Mouse (Mus musculus): ENCODE measurements around the gene Fam20b. TPM values are rescaled to one million over a fixed set of nuclear protein-coding genes. Genes with fewer than 3 reads are reported as not detected.

Fam20b gene
- polyA plus RNA-seq, 1 experiment from 2014 or later = 10.0 TPM

DNA sequence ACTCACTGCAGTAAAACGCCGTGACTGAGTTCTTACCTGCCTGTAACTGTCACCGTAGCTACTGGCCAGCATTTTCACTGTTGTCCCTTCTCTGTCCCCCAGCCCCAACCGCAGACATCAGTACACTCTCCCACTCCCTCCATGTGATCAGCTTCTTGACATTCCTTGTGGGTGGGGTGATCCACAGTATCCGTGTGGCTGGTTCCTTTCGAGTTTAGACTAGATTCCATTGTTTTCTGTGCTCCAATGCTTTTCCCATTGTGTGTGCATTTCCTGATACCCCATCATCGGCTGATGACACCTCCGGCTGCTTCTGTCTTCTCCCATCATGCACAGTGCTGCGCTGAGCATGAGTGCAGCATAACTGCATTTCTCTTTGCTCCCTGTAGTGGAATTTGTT, 68.3 kb downstream of the Fam20b start:
- Histone ChIP-seq H3K27ac (no peak overlapping the region), H3K36me3 (0 out of 2 replicates have a peak, but pooled peaks cover 7% of the 10 kb centered on the region), H3K4me1 (replicated peaks) (0 out of 2 replicates have a peak, but pooled peaks cover 7% of the 10 kb centered on the region), H3K9ac (no peak overlapping the region), H3K27me3 (no peaks in the 10 kb centered on the region), H3K4me2 (no peak overlapping the region), H3K9me3 (replicated peaks) (no peaks in the 10 kb centered on the region), H3K4me3 (replicated peaks) (no peak overlapping the region)
- no peak for DNase-seq
- no peak for ATAC-seq (ENCODE audit: low read depth)
- WGBS (ENCODE audit: insufficient replicate concordance) = 74% methylated on average over 9 of the region's 9 CpGs

DNA sequence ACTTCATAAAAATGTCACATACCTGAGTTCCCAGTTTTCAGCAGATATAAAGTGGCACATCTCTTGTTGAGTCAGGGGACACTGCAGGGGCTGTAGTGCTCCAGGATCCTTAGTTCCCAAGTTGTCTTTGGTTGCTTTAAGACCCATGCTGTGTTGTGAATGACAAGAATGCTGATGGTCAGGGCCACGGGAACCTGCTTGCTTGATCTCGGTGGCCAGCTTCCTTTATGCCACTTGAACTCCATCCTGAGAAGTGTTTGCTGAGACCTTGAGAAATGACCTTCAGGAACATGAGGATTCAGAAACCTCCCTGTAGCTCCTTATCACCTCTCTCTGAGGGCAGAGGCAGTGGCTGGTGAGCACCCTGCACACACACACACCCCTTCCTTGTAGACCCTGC, 70.2 kb downstream of the Fam20b start:
- Histone ChIP-seq H3K9me3 (replicated peaks) (no peaks in the 10 kb centered on the region), H3K4me3 (replicated peaks) (no peak overlapping the region), H3K36me3 (0 out of 2 replicates have a peak, but pooled peaks cover 8% of the 10 kb centered on the region), H3K4me1 (replicated peaks) (0 out of 2 replicates have a peak, but pooled peaks cover 7% of the 10 kb centered on the region), H3K9ac (no peak overlapping the region), H3K4me2 (no peak overlapping the region), H3K27me3 (no peaks in the 10 kb centered on the region), H3K27ac (no peak overlapping the region)
- ATAC-seq (ENCODE audit: low read depth) (no peak), DNase-seq (no peak)
- 49% methylated on average over 2 of the region's 2 CpGs for WGBS (ENCODE audit: insufficient replicate concordance)

DNA sequence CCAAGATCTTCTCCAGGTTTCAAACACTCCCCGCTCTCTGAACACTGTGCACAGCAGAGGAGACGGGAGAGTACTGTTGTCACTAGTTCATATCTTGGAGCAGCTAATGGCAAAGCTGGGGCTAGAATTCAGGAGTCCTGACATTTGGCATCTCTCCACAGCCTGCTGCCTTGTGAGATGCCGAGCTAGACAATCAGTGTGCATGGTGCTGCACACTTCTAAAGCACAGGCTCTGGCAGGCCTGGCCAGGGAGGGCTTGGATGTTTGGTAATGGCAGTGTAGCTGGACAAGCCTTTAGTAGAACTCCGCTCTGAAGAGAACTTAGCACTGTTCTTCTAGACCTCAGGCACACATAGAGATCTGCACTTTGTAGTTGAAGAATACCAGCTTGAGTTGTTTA, 72.9 kb downstream of the Fam20b start:
- H3K4me2 ChIP-seq = no peak overlapping the region
- no peak overlapping the region for H3K4me3 ChIP-seq (replicated peaks)
- peaks cover 21% of the 10 kb centered on the region for H3K4me1 ChIP-seq (replicated peaks)
- no peaks in the 10 kb centered on the region for H3K9me3 ChIP-seq (replicated peaks)
- WGBS (ENCODE audit: insufficient replicate concordance) = 75% methylated on average over 4 of the region's 4 CpGs
- no peak overlapping the region for H3K27ac ChIP-seq
- no peaks in the 10 kb centered on the region for H3K27me3 ChIP-seq
- H3K36me3 ChIP-seq = peaks cover 34% of the 10 kb centered on the region
- no peak for ATAC-seq (ENCODE audit: low read depth)
- no peak overlapping the region for H3K9ac ChIP-seq
- DNase-seq = no peak

DNA sequence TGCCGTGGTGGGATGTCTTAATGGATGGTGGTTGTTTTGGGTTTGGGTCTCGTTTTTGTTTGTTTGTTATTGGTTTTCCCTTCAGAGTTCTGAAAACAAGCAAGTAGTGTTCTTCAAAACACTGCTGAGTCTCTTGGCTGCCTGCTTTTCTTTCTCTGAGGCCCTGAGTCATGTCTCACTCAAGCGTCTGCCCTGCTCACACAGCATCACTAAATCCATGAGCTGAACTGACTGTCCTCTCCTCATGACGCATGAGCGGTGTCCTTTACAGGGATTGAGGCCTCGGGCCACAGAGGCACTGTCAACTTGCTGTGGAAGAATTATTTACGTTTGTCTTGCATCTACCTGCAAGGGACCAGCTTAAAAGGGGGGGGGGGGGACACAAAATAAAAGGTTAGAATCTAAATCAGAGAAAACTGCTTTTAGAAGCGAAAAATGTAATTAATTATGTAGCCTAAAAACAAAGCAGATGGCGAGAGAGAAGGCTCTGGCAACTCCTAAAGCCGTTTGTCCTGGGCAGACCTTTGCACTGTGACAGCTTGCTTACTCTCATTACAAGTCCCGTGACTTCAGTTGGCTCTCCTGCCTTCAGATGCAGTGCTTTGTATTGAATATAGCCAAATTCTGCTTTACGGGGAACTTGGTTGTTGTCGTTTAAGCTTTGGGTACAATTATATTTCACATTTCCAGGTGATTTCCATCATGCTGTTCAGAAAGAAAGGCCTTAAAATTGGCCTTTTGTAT, 73.9 kb downstream of the Fam20b start:
- no peak for DNase-seq
- H3K4me1 ChIP-seq (replicated peaks) = peaks cover 21% of the 10 kb centered on the region
- 76% methylated on average over 13 of the region's 13 CpGs for WGBS (ENCODE audit: insufficient replicate concordance)
- no peak overlapping the region for H3K4me3 ChIP-seq (replicated peaks)
- H3K27me3 ChIP-seq = no peaks in the 10 kb centered on the region
- H3K36me3 ChIP-seq = peaks cover 43% of the 10 kb centered on the region
- H3K9me3 ChIP-seq (replicated peaks) = no peaks in the 10 kb centered on the region
- ATAC-seq (ENCODE audit: low read depth) = no peak
- H3K27ac ChIP-seq = no peak overlapping the region
- H3K9ac ChIP-seq = no peak overlapping the region
- no peak overlapping the region for H3K4me2 ChIP-seq

DNA sequence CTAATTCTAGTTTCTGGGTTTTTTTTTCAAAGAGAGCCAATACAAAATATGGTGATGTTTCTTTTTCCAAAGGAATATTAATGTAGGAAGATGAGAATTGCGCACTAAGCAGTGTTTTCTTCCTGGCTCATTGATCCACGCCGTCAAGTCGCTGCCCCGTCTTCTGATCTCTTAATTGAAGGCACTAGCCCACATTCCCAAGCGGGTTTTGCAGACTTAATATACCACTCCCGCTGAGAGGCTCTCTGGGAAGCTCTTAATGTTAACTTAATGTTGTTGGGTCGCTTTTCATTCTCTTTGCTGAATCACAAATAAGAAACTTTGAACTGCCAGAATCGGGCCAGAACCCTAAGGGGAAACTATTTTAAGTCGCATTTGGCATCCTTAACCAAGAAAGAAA, 74.8 kb downstream of the Fam20b start:
- no peaks in the 10 kb centered on the region for H3K27me3 ChIP-seq
- H3K9me3 ChIP-seq (replicated peaks) = no peaks in the 10 kb centered on the region
- H3K9ac ChIP-seq = no peak overlapping the region
- H3K4me3 ChIP-seq (replicated peaks) = no peak overlapping the region
- H3K4me2 ChIP-seq = no peak overlapping the region
- H3K36me3 ChIP-seq = peaks cover 46% of the 10 kb centered on the region
- WGBS (ENCODE audit: insufficient replicate concordance) = 80% methylated on average over 10 of the region's 10 CpGs
- no peak for ATAC-seq (ENCODE audit: low read depth)
- DNase-seq = no peak
- no peak overlapping the region for H3K27ac ChIP-seq
- H3K4me1 ChIP-seq (replicated peaks) = peaks cover 21% of the 10 kb centered on the region

DNA sequence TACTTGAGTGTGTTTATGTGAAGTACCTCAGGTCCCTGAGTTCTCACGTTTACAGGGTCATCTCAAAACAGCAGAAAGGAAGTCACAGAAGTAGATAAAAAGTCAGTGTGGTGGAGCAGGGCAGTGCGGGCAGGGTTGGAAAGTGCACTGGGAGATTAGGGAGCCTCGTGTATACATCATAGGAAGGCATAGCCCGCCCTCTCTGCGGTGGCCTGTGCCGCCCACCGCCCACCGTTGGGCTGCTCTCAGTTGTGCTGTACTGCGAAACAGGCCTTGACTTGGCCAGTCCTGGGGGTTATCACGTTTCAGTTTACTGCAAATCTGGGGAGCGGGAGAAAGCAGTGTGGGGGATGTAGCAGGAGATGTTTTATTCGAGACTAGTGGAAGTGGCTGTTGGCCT, 76.1 kb downstream of the Fam20b start:
- H3K36me3 ChIP-seq = peaks cover 46% of the 10 kb centered on the region
- H3K4me3 ChIP-seq (replicated peaks) = no peak overlapping the region

DNA sequence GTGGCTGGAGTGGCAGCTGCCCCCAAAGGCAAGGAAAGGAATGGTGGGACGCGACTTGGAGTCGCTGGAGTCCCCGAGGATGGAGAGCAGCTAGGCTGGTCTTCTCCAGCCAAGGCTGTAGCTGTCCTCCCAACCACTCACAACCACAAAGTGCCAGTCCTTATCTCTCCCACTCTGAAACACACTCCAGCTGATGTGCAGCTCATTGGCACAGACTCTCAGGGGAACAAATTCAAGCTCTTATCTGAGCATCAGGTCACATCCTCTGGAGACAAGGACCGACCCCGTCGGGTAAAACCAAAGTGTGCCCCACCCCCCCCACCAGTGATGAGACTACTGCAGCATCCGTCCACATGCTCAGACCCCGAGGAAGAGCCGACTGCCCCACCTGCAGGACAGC, 77.1 kb downstream of the Fam20b start:
- Histone ChIP-seq H3K4me3 (replicated peaks) (no peak overlapping the region), H3K9ac (no peak overlapping the region), H3K27me3 (no peaks in the 10 kb centered on the region), H3K36me3 (peaks cover 47% of the 10 kb centered on the region), H3K4me2 (no peak overlapping the region), H3K27ac (no peak overlapping the region), H3K4me1 (replicated peaks) (peaks cover 16% of the 10 kb centered on the region), H3K9me3 (replicated peaks) (no peaks in the 10 kb centered on the region)
- ATAC-seq (ENCODE audit: low read depth) = peak; percentile 26; the same call in 1 of the 2 replicates
- WGBS (ENCODE audit: insufficient replicate concordance) = 53% methylated on average over 10 of the region's 10 CpGs
- no peak for DNase-seq

More for the DNA sequence above, 76.1 kb downstream of the Fam20b start:
- DNase-seq (no peak), ATAC-seq (ENCODE audit: low read depth) (no peak)
- H3K27me3 ChIP-seq = no peaks in the 10 kb centered on the region
- 51% methylated on average over 12 of the region's 12 CpGs for WGBS (ENCODE audit: insufficient replicate concordance)
- no peaks in the 10 kb centered on the region for H3K9me3 ChIP-seq (replicated peaks)
- no peak overlapping the region for H3K4me2 ChIP-seq
- no peak overlapping the region for H3K27ac ChIP-seq
- H3K4me1 ChIP-seq (replicated peaks) = peaks cover 16% of the 10 kb centered on the region
- no peak overlapping the region for H3K9ac ChIP-seq

DNA sequence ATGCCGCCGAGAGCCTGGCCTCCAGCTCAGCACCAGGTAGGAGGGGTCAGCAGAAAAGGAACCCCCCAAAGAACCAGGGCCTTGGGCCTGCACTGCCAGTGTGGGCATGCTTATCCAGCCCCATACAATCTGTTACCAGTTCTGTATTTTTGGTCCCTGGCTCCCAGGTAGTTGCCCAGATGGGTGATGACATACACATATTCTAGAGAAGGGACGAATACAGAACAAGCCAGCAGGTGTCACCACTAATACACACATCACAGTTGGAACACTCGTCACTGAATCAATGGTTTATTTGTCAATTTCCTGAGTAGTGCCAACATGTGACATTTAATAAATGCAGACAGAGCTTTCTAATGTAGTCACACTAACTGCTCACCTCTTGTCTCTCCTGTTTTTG, 78.3 kb downstream of the Fam20b start:
- no peak for ATAC-seq (ENCODE audit: low read depth)
- Histone ChIP-seq H3K4me1 (replicated peaks) (peaks cover 16% of the 10 kb centered on the region), H3K9me3 (replicated peaks) (no peaks in the 10 kb centered on the region), H3K4me3 (replicated peaks) (no peak overlapping the region), H3K27ac (no peak overlapping the region), H3K9ac (no peak overlapping the region), H3K4me2 (no peak overlapping the region), H3K27me3 (no peaks in the 10 kb centered on the region), H3K36me3 (peaks cover 44% of the 10 kb centered on the region)
- WGBS (ENCODE audit: insufficient replicate concordance) = 77% methylated on average over 4 of the region's 4 CpGs
- no peak for DNase-seq

DNA sequence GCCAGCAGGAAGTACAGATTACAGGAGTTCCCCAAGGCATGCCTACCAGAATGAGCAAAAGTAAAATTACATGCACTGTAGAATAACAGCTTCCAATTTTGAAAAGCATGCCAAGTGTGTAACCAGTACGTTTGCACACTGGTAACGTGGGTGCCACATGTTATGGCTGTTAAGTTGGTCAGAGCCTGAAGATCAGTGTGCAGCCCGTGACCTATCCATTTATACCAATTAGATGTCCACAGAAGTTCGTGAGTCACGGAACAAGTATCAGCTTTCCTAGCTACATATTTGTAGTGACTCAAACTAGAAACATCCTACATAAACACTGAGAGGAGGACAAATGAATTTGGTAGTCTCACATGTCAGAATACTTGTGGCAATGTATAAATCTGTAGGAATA, 79.4 kb downstream of the Fam20b start:
- H3K4me2 ChIP-seq = no peak overlapping the region
- no peak for DNase-seq
- WGBS (ENCODE audit: insufficient replicate concordance) = 83% methylated on average over 5 of the region's 5 CpGs
- no peak overlapping the region for H3K9ac ChIP-seq
- H3K4me1 ChIP-seq (replicated peaks) = peaks cover 16% of the 10 kb centered on the region
- ATAC-seq (ENCODE audit: low read depth) = no peak
- H3K36me3 ChIP-seq = peaks cover 50% of the 10 kb centered on the region
- no peaks in the 10 kb centered on the region for H3K27me3 ChIP-seq
- H3K9me3 ChIP-seq (replicated peaks) = no peaks in the 10 kb centered on the region
- H3K4me3 ChIP-seq (replicated peaks) = no peak overlapping the region
- H3K27ac ChIP-seq = no peak overlapping the region

DNA sequence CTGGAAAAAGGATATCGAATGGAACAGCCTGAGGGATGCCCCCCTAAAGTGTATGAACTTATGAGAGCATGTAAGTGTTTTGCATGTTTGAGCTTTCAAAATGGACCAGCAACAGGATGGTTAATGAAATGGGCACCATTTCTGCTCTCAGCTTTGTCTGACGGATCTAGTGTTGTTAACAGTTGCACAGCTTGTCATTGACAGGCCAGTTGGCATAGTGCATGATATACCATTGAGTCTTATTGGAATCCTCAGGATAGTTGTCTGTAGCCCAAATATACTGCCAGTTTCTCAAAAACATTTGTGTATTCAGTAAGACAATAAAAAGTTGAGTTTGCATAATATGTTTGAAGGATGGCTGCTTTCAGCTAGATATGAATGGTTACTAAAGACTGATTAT, 83.7 kb downstream of the Fam20b start:
- 67% methylated on average over 2 of the region's 2 CpGs for WGBS (ENCODE audit: insufficient replicate concordance)
- no peaks in the 10 kb centered on the region for H3K4me1 ChIP-seq (replicated peaks)
- H3K27ac ChIP-seq = no peak overlapping the region
- H3K4me3 ChIP-seq (replicated peaks) = no peak overlapping the region
- H3K4me2 ChIP-seq = no peak overlapping the region
- DNase-seq (no peak), ATAC-seq (ENCODE audit: low read depth) (no peak)
- no peaks in the 10 kb centered on the region for H3K27me3 ChIP-seq
- H3K9me3 ChIP-seq (replicated peaks) = 0 out of 2 replicates have a peak, but pooled peaks cover 3% of the 10 kb centered on the region
- H3K9ac ChIP-seq = no peak overlapping the region
- peaks cover 52% of the 10 kb centered on the region for H3K36me3 ChIP-seq

DNA sequence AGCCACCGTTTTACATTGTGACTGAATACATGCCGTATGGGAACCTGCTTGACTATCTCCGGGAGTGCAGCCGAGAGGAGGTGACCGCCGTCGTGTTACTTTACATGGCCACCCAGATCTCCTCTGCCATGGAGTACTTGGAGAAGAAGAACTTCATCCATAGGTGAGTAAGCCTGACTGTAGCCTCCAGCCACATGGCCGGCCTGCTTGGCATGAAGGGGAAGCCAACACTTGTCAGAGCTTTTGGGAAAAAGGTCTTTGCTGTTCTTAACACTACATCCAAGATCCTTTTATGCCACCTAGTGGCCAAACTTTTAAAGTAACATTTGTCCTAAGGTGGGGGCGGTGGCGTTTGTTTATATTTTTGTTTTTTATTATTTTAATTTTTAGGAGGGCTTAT, 85.8 kb downstream of the Fam20b start:
- no peaks in the 10 kb centered on the region for H3K27me3 ChIP-seq
- WGBS (ENCODE audit: insufficient replicate concordance) = 77% methylated on average over 10 of the region's 10 CpGs
- H3K4me2 ChIP-seq = no peak overlapping the region
- no peak overlapping the region for H3K27ac ChIP-seq
- H3K36me3 ChIP-seq = peaks cover 59% of the 10 kb centered on the region
- H3K9me3 ChIP-seq (replicated peaks) = 0 out of 2 replicates have a peak, but pooled peaks cover 3% of the 10 kb centered on the region
- ATAC-seq (ENCODE audit: low read depth) (no peak), DNase-seq (no peak)
- H3K4me1 ChIP-seq (replicated peaks) = no peaks in the 10 kb centered on the region
- H3K4me3 ChIP-seq (replicated peaks) = no peak overlapping the region
- no peak overlapping the region for H3K9ac ChIP-seq

DNA sequence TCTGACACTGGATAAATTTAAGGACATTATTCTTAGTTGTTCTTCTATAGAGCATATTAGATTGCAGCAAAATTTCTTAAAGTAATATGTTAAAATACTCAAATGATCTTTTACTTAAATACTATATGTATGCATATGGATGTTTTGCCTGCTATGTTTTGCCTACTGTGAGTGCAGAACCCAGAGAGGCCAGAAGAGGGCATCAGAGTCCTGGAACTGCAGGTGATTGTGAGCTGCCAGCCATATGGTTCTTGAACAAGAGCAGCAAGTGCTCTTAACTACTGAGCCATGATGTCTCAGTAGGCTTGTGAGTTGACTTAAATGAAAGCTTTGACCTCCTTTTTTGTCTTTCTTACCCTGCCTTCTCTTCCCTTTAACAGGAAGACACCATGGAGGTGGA, 87.9 kb downstream of the Fam20b start:
- H3K4me2 ChIP-seq = no peak overlapping the region
- no peaks in the 10 kb centered on the region for H3K27me3 ChIP-seq
- H3K4me3 ChIP-seq (replicated peaks) = no peak overlapping the region
- DNase-seq (no peak), ATAC-seq (ENCODE audit: low read depth) (no peak)
- no peak overlapping the region for H3K27ac ChIP-seq
- no peak overlapping the region for H3K9ac ChIP-seq
- H3K36me3 ChIP-seq = peaks cover 57% of the 10 kb centered on the region
- H3K4me1 ChIP-seq (replicated peaks) = no peaks in the 10 kb centered on the region
- H3K9me3 ChIP-seq (replicated peaks) = 0 out of 2 replicates have a peak, but pooled peaks cover 3% of the 10 kb centered on the region

Data from liver, embryonic 13.5 days (tissue).